Mouse (Mus musculus): ENCODE data around the gene Gatad2a.

The Gatad2a gene

DNA sequence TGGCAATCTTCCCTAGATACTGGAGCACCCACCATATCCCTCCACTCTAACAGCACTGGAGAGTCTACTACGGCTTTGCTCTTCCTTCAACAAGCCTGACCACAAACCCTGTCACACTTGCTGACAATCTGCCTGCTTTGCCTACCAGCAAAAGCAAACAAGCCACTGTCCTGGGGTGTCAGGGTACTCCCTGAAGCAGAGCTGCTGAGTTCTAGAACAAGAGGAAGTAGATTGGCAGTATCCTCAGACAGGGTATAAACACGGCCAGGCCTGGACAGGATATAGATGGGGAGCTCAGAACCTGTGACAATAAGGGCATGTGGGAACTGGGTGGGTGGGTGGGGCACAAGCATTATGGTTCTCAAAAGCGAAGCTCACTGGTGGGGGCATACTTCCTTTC is 58.7 kb downstream of the Gatad2a start:
- DNase-seq (ENCODE audit: low read depth, low spot score) = peak; percentile 50

DNA sequence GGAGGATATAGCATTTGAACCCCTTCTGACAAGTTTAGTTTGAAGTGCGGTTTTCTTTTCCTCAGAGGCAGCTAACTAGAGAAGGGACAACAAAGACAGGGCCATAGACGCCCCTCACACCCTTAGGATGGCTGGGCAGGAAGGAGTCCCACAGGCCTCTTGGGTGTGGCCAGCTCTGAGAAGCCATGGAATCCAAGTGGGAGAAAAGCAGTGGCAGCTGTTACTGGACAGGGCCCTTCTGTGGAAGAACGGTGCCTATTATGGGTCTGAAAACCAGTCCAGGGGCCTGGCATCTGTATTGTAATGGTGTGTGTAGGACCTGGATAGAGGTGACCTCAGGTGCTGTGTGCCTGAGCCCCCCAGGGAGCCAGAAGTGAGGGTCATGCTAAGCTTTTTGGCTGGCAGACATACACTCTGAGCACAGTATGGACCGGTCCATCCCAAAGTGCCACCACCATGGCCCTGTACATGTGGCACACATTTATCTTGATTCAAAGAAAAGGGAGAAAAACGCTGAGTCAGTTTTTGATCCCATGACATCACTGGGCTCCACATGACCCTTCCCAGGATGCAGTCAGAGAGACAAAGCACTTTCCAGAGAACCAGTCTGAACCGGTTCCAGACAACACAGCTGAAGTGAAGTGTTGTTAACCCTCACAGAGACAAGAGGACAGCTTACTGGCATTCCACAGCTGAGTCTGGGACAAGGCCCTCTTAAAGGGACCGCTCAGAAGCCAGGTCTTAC is 60.0 kb downstream of the Gatad2a start:
- DNase-seq (ENCODE audit: low read depth, low spot score) = no peak

DNA sequence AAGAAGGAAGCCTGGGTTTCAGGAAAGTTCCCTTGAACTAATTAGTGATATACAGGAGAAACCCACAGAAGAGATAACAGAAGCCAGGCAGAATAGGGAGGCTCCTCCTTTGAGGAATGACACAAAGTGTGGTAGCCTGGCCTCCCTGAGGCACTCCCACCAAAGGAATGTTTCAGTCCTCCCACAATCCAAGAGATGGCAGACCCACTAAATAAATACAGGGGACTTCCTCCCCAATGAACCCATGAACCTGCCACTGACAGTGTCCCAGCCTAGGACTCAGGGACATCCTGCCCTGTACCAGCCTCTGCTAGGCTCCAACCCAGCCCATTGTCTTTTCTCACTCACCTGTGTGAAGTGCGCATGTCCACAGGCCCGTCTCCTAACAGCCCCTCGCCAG is 60.8 kb downstream of the Gatad2a start:
- no peak for DNase-seq (ENCODE audit: low read depth, low spot score)

DNA sequence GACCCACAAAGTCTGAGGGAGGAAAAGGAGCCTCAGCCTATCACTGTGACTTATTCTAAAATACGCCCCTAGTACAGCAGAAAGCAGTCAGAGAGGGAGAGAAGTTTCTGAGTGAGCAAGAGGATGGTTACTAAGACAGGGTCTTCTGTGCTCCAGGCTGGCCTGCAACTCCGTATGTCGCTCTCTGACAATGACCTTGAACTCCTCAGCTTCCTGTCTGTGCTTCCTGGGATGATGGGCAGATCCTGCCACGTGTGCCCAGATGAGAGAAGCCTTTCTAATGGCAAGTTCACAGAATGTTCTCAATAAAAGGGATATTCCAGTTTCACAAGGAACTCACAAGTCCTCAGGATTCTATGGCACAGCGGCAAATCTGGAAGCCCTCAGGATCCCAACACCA is 61.6 kb downstream of the Gatad2a start:
- DNase-seq (ENCODE audit: low read depth, low spot score) = no peak

DNA sequence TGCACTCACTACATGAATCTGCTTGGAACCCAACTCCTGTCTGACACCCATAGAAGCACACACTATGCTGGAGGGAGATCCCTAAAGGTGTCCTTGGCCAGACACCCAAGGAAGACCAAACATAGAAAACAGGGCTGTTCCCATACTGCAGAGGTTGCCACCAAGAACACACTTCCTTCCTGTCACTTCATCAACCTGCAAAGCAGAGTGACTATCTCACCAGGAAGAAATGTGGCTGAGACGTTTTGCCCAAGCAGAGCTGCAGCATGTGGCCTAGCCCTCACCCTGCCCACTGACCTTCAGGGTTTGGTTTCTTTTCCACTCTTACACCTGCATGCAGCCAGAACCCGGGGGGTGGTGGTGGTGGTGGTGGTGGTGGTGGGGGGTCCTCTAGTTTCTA is 62.4 kb downstream of the Gatad2a start:
- DNase-seq (ENCODE audit: low read depth, low spot score) = peak; percentile 46

DNA sequence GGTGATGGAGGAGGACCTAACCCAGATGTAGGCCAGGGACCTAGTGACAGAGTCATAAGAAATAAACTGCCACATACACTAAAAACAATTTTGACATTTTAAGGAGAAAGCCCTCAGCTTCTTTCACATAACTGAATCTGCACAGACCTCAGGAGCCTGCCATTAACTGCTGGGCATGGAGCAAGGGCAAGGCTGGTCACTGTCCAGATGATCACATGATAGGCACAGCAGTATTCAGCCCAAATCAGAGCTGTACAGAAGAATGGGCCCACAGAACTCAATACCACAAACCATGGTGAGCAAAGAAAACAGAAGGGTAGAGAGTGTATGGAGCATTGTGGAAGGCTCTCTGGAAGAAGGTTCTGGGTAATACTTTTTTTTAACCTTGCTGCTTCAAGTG is 69.3 kb downstream of the Gatad2a start:
- no peak for DNase-seq (ENCODE audit: low read depth, low spot score)

DNA sequence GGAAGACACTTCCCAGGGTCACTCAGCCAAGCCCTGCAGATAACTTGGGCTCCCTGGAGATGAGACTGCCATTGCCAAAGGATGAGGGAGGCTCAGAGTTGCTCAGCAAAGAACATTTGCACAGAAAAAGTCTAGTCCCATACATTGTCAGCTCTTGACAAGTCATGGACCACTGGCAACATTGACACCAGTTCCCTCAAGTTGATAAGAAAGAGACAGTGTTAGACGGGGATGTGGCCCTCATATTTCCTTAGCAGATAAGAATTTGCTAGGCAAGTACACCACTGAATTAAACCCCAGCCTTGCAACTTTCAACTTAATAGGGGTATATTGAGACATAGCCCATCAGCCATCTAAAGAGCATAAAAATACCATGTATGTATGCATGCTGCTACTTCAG is 72.2 kb downstream of the Gatad2a start:
- DNase-seq (ENCODE audit: low read depth, low spot score) = no peak

DNA sequence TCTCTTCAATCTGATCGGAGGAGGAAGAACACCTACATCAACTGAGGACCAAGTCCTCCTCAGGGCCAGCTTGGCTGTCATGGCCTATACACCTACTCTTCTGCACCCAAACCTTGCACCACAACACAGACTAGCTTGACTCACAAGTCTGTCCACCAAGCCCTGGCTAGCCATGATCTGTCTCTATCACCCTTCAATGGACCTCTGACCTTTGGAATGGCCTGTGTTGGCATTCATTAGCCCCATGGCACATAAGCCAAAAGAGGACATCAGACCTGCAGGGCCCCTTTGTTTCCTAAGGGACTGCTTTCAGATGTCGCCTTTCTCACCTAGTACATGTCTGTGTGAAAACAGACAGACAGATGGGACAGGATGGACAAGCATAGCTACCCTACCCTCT is 75.0 kb downstream of the Gatad2a start:
- DNase-seq (ENCODE audit: low read depth, low spot score) = peak; percentile 22

DNA sequence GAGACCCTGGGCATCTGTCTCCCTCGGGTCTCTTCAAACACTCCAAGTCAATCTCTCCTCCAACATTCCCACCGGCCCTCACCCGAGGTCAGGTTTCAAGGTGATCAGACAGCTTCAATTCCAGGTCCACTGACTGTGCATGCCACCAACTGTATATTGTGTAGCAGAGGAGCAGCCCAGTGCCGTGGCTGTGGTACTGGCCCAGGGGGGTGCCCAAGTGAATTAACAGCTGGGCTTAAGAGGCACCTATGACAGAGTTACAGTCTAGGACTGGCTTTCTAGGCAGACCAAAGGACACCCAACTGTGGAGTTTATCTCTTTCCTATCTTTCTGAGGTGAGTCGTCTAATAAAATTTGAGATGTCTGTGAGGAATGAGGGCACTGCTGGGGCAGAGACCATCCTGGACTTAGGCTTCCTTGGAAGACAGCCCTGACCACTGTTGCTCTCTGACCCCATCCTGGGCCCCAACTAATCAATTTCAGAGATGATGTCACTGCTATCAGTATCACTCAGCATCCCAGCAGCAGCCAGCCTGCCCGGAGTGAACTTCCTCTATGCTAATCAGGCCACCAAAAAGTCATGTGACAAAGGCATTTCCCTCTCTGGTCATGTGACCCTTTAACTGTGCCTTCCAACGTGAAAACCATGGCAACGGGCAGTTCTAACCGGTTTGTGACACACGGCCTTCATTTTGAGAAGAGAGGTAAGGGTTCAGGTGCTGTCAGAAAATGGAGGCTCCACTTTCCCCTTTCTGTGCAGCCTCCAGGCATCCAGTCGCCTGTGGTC is 76.1 kb downstream of the Gatad2a start:
- peak; percentile 95 for DNase-seq (ENCODE audit: low read depth, low spot score)

DNA sequence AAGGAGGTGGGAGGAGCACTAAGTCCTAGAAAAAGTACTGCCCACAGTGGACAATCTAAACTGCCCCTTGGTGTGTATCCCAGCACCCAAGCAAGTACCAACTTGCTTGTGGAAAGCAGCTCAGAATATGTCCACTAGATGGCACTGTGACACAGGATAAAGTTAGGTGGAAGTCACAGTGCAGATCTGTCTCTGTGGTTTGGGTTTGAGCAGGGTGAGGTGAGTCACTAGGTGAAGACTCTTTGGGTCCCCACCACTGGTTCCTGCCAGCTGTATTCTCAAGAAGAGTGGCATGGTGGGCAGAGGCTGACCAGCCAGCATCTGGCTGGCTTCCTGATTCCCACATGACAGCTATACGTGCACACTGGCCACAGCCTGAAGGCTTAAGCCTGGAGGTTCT is 77.2 kb downstream of the Gatad2a start:
- DNase-seq (ENCODE audit: low read depth, low spot score) = peak; percentile 94

DNA sequence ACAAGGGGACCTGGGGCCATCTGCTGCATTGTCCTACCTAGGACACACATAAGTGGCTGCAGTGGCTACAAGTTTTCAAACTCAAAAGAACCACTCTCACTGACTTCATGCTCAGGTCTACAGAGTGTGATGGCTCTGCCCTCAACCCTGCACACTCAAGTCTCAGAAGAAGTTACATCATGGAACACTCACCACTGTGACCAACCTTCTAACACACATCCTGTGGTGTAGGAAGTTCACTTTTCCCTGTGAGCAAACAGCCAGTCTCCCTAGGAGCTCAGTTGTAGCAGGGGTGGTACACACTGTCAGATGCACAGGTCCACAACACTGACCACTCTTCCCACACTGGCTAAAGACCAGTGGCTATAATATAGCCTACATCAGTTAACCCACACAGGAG is 77.7 kb downstream of the Gatad2a start:
- DNase-seq (ENCODE audit: low read depth, low spot score) = peak; percentile 41

DNA sequence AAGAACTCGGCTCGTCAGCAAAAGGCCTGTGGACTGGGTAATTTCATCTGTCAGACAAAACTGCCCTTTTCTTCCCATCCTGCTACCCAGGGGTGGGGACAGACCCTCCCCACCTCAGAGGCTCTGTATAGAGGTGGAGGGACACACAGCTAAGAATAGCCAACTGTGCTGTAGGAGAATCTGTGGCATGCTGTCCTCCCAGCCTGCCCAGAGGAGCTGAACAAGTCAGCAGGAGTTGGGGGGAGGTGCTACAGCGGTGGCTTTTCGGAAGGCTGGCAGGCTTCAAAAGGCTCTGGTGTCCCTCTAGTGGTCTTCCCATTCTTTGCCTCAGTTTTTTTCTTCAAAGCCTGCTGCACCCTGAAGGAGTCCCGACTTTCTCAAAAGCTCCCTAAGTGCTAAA is 80.4 kb downstream of the Gatad2a start:
- no peak for DNase-seq (ENCODE audit: low read depth, low spot score)

DNA sequence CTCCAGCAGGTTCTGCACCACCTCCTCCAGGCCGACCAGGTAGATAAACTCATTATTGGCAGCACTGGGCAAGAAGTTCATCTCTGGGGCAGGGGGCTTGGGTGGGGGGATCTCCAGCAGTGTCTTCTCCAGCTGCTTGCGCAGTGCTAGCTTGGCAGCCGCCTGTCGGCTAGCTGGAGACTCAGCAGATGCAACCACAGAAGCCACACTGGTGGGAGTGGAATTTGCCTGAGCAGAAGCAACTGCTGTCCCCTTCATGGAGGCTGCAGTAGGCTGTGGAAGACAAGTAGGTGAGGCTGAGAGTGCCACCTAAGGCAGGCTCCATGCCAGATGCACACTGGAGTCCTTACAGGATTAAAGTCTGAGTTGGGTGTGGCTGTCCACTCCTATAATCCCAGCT is 81.7 kb downstream of the Gatad2a start:
- no peak for DNase-seq (ENCODE audit: low read depth, low spot score)

DNA sequence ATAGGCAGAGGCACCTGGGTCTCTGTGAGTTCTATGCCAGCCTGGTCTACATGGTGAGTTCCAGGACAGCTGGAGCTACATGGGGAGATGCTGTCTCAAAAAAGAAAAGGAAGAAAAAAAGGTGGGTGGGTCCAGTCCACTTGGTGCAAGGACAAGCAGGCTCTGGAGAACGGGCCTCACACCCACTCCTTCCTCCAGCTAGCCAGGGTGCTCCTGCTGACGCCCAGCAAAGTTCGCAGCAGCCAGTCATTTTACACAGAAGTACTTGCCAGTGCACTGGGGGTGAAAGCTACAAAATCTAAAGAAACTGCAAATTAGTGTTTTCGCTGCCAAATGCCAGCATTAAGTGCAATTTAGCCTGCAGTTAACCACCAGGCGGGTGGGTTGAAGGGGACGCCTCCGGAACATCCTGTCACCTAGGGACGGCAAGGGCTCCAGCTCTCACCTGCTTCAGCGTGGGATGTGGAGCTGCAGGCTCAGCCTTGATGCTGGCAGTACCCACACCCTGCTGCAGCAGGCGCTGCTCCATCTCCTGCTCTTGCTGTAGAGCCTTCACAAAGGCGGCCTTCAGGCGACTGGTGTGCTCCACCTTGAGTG is 83.6 kb downstream of the Gatad2a start:
- DNase-seq (ENCODE audit: low read depth, low spot score) = no peak

DNA sequence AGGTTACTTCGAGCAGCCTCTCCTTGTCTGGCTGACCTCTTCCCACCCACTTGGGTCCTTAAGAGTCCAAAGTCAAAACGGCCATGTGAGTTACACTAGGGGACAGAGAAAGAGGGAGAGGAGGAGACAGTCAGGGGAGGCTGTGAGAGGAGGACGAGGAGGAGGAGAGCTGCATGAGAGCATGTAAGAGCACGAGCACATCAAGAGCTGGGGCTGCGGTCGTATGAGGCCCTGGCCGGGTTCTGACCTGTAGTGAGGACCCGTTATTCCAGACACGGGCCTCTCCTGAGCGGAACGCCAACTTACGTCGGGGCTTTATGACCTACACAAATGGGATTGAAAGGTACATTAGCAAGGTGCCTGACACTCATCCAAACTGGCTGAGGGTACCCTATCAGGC is 84.3 kb downstream of the Gatad2a start:
- no peak for DNase-seq (ENCODE audit: low read depth, low spot score)

DNA sequence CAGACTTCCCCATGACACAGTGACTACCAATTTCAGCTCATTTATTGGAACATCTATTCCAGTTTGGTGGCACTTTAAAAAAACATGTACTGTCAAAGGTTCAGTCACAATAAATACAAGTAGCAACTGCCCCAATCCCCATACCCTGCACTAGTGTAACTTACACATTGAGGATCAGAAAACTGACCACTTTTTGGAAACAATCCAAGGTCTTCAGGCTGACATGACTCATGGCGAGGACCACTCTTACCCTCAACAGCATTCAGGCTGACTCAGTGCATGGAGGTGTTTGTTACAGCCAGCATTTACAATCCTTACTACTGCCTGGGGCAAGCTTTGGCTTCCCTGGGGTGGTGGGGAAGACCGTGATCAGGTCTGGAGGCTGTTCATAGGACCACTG is 89.1 kb downstream of the Gatad2a start:
- no peak for DNase-seq (ENCODE audit: low read depth, low spot score)

DNA sequence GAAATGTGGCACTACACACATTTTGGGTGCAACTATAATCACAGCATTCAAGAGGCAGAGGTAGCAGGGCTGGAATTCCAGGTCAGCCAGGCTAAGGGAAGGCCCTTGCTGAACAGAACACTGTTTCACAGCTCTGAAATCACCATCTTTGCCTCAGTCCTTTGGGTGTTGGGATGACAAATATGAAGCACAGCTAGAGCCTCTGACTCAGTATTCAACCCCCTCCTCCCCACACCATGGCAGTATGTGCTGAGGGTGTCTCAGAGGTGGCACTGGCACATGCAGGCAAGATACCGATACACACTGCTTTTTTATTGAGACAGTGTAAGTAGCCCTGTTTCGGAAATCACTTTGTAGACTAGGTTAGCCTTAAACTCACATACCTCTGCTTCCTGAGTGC is 89.9 kb downstream of the Gatad2a start:
- no peak for DNase-seq (ENCODE audit: low read depth, low spot score)

DNA sequence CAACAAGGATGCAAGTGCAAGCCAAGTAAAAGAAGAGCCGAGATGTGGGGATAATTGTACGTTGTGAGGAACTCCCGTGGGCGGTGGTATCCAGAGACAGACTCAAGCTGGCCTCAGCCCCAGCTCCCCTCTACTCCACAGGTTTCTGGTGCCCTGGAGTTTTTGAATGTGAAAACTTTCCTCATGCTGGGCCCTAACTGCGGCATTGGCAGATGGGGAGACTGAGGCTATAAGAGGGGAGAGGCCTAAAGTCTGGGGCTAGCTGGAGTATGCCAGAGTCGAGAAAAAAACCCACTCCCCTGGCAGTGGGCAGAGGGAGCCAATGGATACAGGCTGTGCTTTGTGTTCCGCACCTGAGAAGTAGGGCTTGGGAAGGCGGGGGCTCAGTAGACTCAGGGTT is 92.1 kb downstream of the Gatad2a start:
- DNase-seq (ENCODE audit: low read depth, low spot score) = no peak

DNA sequence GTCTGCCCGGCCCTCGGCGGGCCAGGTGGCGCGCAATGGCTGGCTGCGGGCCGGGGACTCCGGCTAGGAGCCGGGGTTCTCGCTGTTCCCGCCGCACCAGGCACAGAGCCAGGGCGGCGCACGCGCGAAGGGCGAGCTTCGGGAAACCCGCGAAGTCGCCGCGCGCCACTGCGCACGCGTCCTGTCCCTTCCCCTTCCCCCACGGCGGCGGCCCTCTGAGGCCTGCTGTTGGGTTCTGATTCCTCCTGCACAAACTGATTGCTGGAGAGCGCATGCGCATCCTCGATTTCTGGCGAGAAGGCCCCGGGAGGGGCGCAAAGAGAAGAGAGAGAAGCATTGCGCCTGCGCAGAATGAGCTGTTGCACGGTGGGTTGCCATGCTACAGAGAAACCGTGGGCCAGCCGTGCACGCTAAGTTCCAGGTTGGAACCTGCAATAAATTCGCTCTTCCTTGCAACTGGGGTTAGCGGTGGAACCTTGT is 93.1 kb downstream of the Gatad2a start:
- peak; percentile 99 for DNase-seq (ENCODE audit: low read depth, low spot score)

DNA sequence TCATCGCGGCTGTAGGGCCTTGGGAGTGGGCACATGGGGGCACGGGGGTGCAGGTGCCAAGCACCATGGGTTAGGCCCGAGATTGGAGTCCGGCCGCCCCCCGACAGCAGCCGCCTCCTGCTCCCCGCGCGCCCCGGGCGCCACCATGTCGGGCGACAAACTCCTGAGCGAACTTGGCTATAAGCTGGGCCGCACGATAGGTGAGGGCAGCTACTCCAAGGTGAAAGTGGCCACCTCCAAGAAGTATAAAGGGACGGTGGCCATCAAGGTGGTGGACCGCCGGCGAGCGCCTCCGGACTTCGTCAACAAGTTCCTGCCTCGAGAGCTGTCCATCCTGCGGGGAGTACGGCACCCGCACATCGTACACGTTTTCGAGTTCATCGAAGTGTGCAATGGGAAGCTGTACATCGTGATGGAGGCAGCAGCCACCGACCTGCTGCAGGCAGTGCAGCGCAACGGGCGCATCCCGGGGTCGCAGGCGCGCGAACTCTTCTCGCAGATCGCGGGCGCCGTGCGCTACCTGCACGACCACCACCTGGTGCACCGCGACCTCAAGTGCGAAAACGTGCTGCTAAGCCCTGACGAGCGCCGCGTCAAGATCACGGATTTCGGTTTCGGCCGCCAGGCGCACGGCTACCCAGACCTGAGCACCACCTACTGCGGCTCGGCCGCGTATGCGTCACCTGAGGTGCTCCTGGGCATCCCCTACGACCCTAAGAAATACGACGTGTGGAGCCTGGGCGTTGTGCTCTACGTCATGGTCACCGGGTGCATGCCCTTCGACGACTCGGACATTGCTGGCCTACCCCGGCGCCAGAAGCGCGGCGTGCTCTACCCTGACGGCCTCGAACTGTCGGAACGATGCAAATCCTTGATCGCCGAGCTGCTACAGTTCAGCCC is 93.8 kb downstream of the Gatad2a start, which contains the start of the genes Tssk6, Ndufa13 and Yjefn3:
TSS of gene Tssk6 (plus strand) at position 22 of the 900 bp plus-strand sequence.
TSS of gene Ndufa13 (minus strand) at position 396 of the 900 bp plus-strand sequence.
TSS of gene Yjefn3 (minus strand) at position 550 of the 900 bp plus-strand sequence.
- peak; percentile 80 for DNase-seq (ENCODE audit: low read depth, low spot score)

DNA sequence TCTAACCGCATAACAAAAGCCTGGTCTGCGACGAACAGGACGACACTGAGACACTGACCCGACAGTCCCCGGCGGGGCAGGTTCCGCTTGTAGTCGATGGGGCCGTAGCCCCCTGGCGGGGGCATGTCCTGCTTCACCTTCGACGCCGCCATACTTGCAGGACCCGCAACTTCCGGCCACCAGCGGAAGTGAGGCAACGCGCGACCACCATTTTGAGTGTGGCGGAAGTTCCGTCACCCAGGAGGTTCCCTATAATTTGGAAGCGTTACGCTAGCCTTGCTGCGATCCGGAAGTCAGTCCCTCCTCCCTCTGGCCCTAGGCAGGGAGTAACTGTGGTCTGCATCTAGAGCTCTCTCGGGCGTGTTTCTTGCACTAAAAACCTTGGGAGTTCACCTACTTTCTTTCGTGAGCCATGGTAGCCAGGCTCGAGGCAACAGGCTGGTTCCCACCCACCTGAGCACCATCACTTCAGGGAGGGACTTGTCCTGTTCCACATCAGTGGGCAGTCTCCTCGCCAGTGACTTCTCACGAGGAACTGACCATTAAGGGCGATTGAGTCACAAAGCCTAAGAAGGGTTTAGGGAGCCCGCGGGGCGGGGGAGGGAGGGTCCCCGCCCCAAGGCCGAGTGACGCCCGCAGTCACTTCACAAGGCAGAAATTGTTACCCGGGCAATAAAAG is 94.6 kb downstream of the Gatad2a start:
- peak; percentile 98 for DNase-seq (ENCODE audit: low read depth, low spot score)
